Mouse (Mus musculus) left cerebral cortex, postnatal 36 days (tissue): ENCODE measurements around the gene Gtf2ird2. TPM values are rescaled to one million over a fixed set of nuclear protein-coding genes. Genes with fewer than 3 reads are reported as not detected.

Experiments used
- DNase-seq, 2 experiments: peaks; one replicate each; pipeline ENCODE4 v3.0.0; 2021 to 2022; ENCODE audit warnings: low spot score in 2 of 2, mixed read lengths in 1 of 2
- intact Hi-C: fragments of 180-260 bp; cut with DNase I; formaldehyde crosslinking; loops from one replicate; pipeline ENCODE4 v1.15.1; 2025
- total RNA-seq, 2 experiments: library from RNA; stranded (reverse); gene quantifications; 2 replicates each; pipeline ENCODE4 v1.2.3; 2021

Gtf2ird2 gene
- total RNA-seq, 2 experiments from 2014 or later = 14.5 to 18.6 TPM

GRCm38 (mm10) chr5:134179871-134180270, 3.9 kb upstream of the Gtf2ird2 start:
- intact Hi-C loops = no loop called here
- DNase-seq = peak; percentile 63 to 78

GRCm38 (mm10) chr5:134182172-134182571, 1.6 kb upstream of the Gtf2ird2 start:
- intact Hi-C loops = loop anchor here (2.0 kb wide), 1 partner anchor 165 kb away; no protein-coding TSS in a partner anchor
- DNase-seq = no peak

- intact Hi-C loops = loop anchor here (2.0 kb wide), 1 partner anchor 164 kb away; no protein-coding TSS in a partner anchor
- DNase-seq = no peak
These were observed 1.1 kb upstream of the Gtf2ird2 start for GRCm38 (mm10) chr5:134182735-134183134.

GRCm38 (mm10) chr5:134183162-134183561, 657 bp upstream of the Gtf2ird2 start:
- intact Hi-C loops = loop anchor here (2.0 kb wide), 1 partner anchor 164 kb away; no protein-coding TSS in a partner anchor
- DNase-seq = no peak

- intact Hi-C loops = no loop called here
- DNase-seq = no peak
These were observed 2.2 kb downstream of the Gtf2ird2 start for GRCm38 (mm10) chr5:134186059-134186458.

GRCm38 (mm10) chr5:134186961-134187731, 3.3 kb downstream of the Gtf2ird2 start:
- intact Hi-C loops = no loop called here
- DNase-seq = peak; percentile 18 to 33

GRCm38 (mm10) chr5:134188571-134188970, 4.8 kb downstream of the Gtf2ird2 start:
- intact Hi-C loops = no loop called here
- no peak for DNase-seq

GRCm38 (mm10) chr5:134193664-134194063, 9.8 kb downstream of the Gtf2ird2 start:
- intact Hi-C loops = no loop called here
- no peak for DNase-seq

GRCm38 (mm10) chr5:134206721-134207120, 22.9 kb downstream of the Gtf2ird2 start:
- DNase-seq = no peak
- intact Hi-C loops = no loop called here

- intact Hi-C loops = no loop called here
- no peak for DNase-seq
These were observed 26.2 kb downstream of the Gtf2ird2 start for GRCm38 (mm10) chr5:134209931-134210554.

GRCm38 (mm10) chr5:134214021-134214806, 30.4 kb downstream of the Gtf2ird2 start:
- DNase-seq = no peak
- intact Hi-C loops = no loop called here

- intact Hi-C loops = no loop called here
- no peak for DNase-seq
These were observed 34.1 kb downstream of the Gtf2ird2 start for GRCm38 (mm10) chr5:134217900-134218299.

GRCm38 (mm10) chr5:134221278-134221677, 37.5 kb downstream of the Gtf2ird2 start:
- intact Hi-C loops = no loop called here

GRCm38 (mm10) chr5:134221708-134222150, 37.9 kb downstream of the Gtf2ird2 start:
- no peak for DNase-seq
- intact Hi-C loops = no loop called here

More at GRCm38 (mm10) chr5:134221278-134221677, 37.5 kb downstream of the Gtf2ird2 start:
- no peak for DNase-seq

GRCm38 (mm10) chr5:134225110-134225901, 41.5 kb downstream of the Gtf2ird2 start:
- DNase-seq = no peak
- intact Hi-C loops = no loop called here

GRCm38 (mm10) chr5:134226946-134227345, 43.1 kb downstream of the Gtf2ird2 start:
- intact Hi-C loops = no loop called here

GRCm38 (mm10) chr5:134227574-134228248, 43.9 kb downstream of the Gtf2ird2 start:
- intact Hi-C loops = no loop called here
- no peak for DNase-seq

More at GRCm38 (mm10) chr5:134226946-134227345, 43.1 kb downstream of the Gtf2ird2 start:
- no peak for DNase-seq

- no peak for DNase-seq
- intact Hi-C loops = no loop called here
These were observed 44.4 kb downstream of the Gtf2ird2 start for GRCm38 (mm10) chr5:134228249-134228638.

GRCm38 (mm10) chr5:134229391-134229790, 45.6 kb downstream of the Gtf2ird2 start, which contains the start of gene Ncf1:
TSS of gene Ncf1 (minus strand) at chr5:134229625.
- no peak for DNase-seq
- intact Hi-C loops = no loop called here
